Mouse (Mus musculus): ENCODE data around the gene Cfap299. TPM values are rescaled to one million over a fixed set of nuclear protein-coding genes. Genes with fewer than 3 reads are reported as not detected.
"Not testable (repeated sequence)": the region's sequence is repeated elsewhere in the genome, so short reads cannot be mapped to it uniquely, and the experiment has no call there.

Cfap299 gene
- polyA plus RNA-seq, 1 experiment from 2014 or later: 1.5 TPM

DNA sequence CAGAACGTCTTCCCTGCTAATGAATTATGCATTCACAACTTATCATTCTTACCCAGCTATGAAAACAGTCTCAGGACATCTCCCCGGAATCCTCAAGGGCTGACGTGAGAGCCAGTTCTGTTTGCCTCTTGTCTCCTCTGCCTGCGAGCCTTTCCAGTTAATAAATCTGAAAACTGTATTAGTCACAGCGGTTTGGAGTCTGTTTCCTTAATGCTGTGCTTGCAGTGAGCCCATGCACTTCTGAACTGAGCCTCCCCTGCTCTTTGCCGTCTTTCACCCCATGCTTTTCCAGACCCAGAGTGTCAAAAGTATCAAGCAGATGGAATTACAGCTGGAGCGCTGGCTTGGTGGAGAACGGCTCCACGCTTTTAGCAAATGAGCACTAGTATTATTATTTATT, 22.6 kb upstream of the Cfap299 start:
- Histone ChIP-seq H3K4me3 (ENCODE audit: low read depth, low read length) (no peak overlapping the region), H3K27me3 (replicated peaks; ENCODE audit: control insufficient read depth, insufficient read depth, low read length) (no peaks in the 10 kb centered on the region), H3K4me1 (ENCODE audit: control insufficient read depth, insufficient read depth, low read length) (no peaks in the 10 kb centered on the region), H3K36me3 (ENCODE audit: control insufficient read depth, insufficient read depth, low read length) (no peaks in the 10 kb centered on the region), H3K4me2 (ENCODE audit: low read length) (no peak overlapping the region), H3K27ac (ENCODE audit: low read depth, low read length) (0 out of 2 replicates have a peak overlapping the region, but pooled peaks have one; percentile 9), H3K9ac (ENCODE audit: low read length) (no peak overlapping the region), H3K9me3 (replicated peaks; ENCODE audit: control insufficient read depth, low read length) (no peaks in the 10 kb centered on the region)
- 58% methylated on average over 9 of the region's 9 CpGs for WGBS
- ATAC-seq: no peak
- peak; percentile 29 for DNase-seq (ENCODE audit: low spot score)

- no peak overlapping the region for H3K4me3 ChIP-seq (ENCODE audit: low read depth, low read length)
- H3K27ac ChIP-seq (ENCODE audit: low read depth, low read length): no peak overlapping the region
- 82% methylated on average over 2 of the region's 2 CpGs for WGBS
- no peaks in the 10 kb centered on the region for H3K27me3 ChIP-seq (replicated peaks; ENCODE audit: control insufficient read depth, insufficient read depth, low read length)
- no peak for ATAC-seq
- H3K4me1 ChIP-seq (ENCODE audit: control insufficient read depth, insufficient read depth, low read length): no peaks in the 10 kb centered on the region
- no peak for DNase-seq (ENCODE audit: low spot score)
- H3K4me2 ChIP-seq (ENCODE audit: low read length): no peak overlapping the region
- no peaks in the 10 kb centered on the region for H3K36me3 ChIP-seq (ENCODE audit: control insufficient read depth, insufficient read depth, low read length)
- H3K9ac ChIP-seq (ENCODE audit: low read length): no peak overlapping the region
- no peaks in the 10 kb centered on the region for H3K9me3 ChIP-seq (replicated peaks; ENCODE audit: control insufficient read depth, low read length)
Measured at GRCm38 (mm10) chr5:98326625-98327024, 2.5 kb upstream of the Cfap299 start.

GRCm38 (mm10) chr5:98343751-98344150, 14.6 kb downstream of the Cfap299 start:
- not testable (repeated sequence) for H3K4me2 ChIP-seq (ENCODE audit: low read length); H3K27ac ChIP-seq (ENCODE audit: low read depth, low read length); ATAC-seq; H3K9me3 ChIP-seq (replicated peaks; ENCODE audit: control insufficient read depth, low read length); H3K4me1 ChIP-seq (ENCODE audit: control insufficient read depth, insufficient read depth, low read length); H3K27me3 ChIP-seq (replicated peaks; ENCODE audit: control insufficient read depth, insufficient read depth, low read length); H3K4me3 ChIP-seq (ENCODE audit: low read depth, low read length); H3K9ac ChIP-seq (ENCODE audit: low read length); H3K36me3 ChIP-seq (ENCODE audit: control insufficient read depth, insufficient read depth, low read length); DNase-seq (ENCODE audit: low spot score)
- WGBS: 90% methylated on average over 16 of the region's 16 CpGs

DNA sequence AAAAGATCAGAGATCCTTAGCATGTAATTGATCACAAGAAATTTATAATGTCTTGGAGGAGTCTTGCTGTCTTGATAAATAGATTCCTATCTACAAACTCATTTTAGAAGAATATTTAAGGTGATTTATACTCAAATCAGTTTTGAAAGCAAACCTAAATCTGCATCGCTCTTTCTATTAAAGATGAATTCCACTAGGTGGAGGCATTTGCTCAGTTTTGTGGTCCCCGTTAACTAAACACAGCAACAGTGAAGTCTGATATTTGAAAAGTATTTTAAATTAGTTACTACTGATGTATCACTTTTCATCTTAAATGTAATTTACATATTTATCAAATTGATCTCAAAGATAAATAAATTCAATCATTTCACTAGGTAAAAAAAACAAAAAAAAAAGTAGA, 15.5 kb downstream of the Cfap299 start:
- H3K4me1 ChIP-seq (ENCODE audit: control insufficient read depth, insufficient read depth, low read length): no peaks in the 10 kb centered on the region
- H3K27ac ChIP-seq (ENCODE audit: low read depth, low read length): no peak overlapping the region
- H3K36me3 ChIP-seq (ENCODE audit: control insufficient read depth, insufficient read depth, low read length): no peaks in the 10 kb centered on the region
- 75% methylated on average over 2 of the region's 2 CpGs for WGBS
- H3K4me2 ChIP-seq (ENCODE audit: low read length): no peak overlapping the region
- H3K9me3 ChIP-seq (replicated peaks; ENCODE audit: control insufficient read depth, low read length): no peaks in the 10 kb centered on the region
- no peaks in the 10 kb centered on the region for H3K27me3 ChIP-seq (replicated peaks; ENCODE audit: control insufficient read depth, insufficient read depth, low read length)
- H3K4me3 ChIP-seq (ENCODE audit: low read depth, low read length): no peak overlapping the region
- H3K9ac ChIP-seq (ENCODE audit: low read length): no peak overlapping the region
- DNase-seq (ENCODE audit: low spot score) (peak; percentile 75), ATAC-seq (no peak)

- DNase-seq (ENCODE audit: low spot score) (no peak), ATAC-seq (no peak)
- H3K27me3 ChIP-seq (replicated peaks; ENCODE audit: control insufficient read depth, insufficient read depth, low read length): no peaks in the 10 kb centered on the region
Measured at GRCm38 (mm10) chr5:98346067-98346466, 17.0 kb downstream of the Cfap299 start.

DNA sequence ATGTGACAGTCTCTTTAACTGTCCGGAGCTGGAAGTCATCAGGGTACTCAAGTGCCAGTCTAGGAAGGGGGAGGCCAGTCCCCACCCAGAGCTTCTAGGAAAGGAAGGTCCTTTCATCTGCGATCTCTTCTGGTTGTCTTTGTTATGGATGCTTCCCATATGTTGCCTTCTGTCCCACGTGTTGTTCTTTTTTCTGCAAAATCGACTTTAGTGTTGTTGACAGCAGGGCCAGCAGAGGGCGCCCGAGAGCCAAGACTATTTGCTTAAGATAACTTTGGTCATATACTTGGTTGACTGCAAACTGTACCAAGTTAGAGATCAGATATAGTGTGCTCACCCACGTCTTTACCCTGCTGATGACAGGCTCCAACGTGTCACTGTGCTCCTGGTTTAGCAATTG, 19.5 kb downstream of the Cfap299 start:
- Histone ChIP-seq H3K4me1 (ENCODE audit: control insufficient read depth, insufficient read depth, low read length) (no peaks in the 10 kb centered on the region), H3K4me3 (ENCODE audit: low read depth, low read length) (no peak overlapping the region), H3K9ac (ENCODE audit: low read length) (no peak overlapping the region), H3K9me3 (replicated peaks; ENCODE audit: control insufficient read depth, low read length) (no peaks in the 10 kb centered on the region), H3K4me2 (ENCODE audit: low read length) (no peak overlapping the region), H3K27me3 (replicated peaks; ENCODE audit: control insufficient read depth, insufficient read depth, low read length) (no peaks in the 10 kb centered on the region), H3K36me3 (ENCODE audit: control insufficient read depth, insufficient read depth, low read length) (no peaks in the 10 kb centered on the region), H3K27ac (ENCODE audit: low read depth, low read length) (no peak overlapping the region)
- 12% methylated on average over 8 of the region's 8 CpGs for WGBS
- ATAC-seq (peak; percentile 72; the same call in 1 of the 2 replicates), DNase-seq (ENCODE audit: low spot score) (peak; percentile 90)

More at GRCm38 (mm10) chr5:98346067-98346466, 17.0 kb downstream of the Cfap299 start:
- Histone ChIP-seq H3K36me3 (ENCODE audit: control insufficient read depth, insufficient read depth, low read length) (no peaks in the 10 kb centered on the region), H3K9me3 (replicated peaks; ENCODE audit: control insufficient read depth, low read length) (no peaks in the 10 kb centered on the region), H3K4me3 (ENCODE audit: low read depth, low read length) (no peak overlapping the region), H3K4me2 (ENCODE audit: low read length) (no peak overlapping the region), H3K27ac (ENCODE audit: low read depth, low read length) (no peak overlapping the region), H3K4me1 (ENCODE audit: control insufficient read depth, insufficient read depth, low read length) (no peaks in the 10 kb centered on the region), H3K9ac (ENCODE audit: low read length) (no peak overlapping the region)
- WGBS: 72% methylated on average over 7 of the region's 7 CpGs

DNA sequence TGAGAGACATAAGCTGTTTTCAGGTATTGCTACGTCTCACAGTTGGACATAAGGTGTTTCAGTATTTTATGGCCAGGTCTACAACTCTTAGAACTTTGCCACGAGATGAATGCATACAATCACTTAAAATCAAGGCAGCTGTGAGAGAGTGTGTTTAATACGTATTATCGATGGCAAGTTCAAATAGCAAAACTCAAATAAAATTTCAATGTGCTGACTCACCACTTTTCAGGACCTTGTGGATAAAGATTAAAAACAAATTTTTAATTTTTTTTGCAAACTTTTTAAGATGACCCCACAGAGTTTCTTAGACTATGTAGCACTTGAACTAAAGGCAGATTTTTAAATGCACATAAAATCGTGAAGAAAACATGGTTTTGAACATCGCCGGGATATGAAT, 30.8 kb downstream of the Cfap299 start:
- WGBS: 92% methylated on average over 7 of the region's 7 CpGs
- DNase-seq (ENCODE audit: low spot score): no peak
- H3K9ac ChIP-seq (ENCODE audit: low read length): no peak overlapping the region

GRCm38 (mm10) chr5:98360792-98361419, 31.8 kb downstream of the Cfap299 start:
- H3K27ac ChIP-seq (ENCODE audit: low read depth, low read length): no peak overlapping the region
- H3K4me3 ChIP-seq (ENCODE audit: low read depth, low read length): no peak overlapping the region
- no peak overlapping the region for H3K9ac ChIP-seq (ENCODE audit: low read length)
- no peaks in the 10 kb centered on the region for H3K4me1 ChIP-seq (ENCODE audit: control insufficient read depth, insufficient read depth, low read length)
- no peaks in the 10 kb centered on the region for H3K9me3 ChIP-seq (replicated peaks; ENCODE audit: control insufficient read depth, low read length)
- H3K27me3 ChIP-seq (replicated peaks; ENCODE audit: control insufficient read depth, insufficient read depth, low read length): no peaks in the 10 kb centered on the region
- ATAC-seq (no peak), DNase-seq (ENCODE audit: low spot score) (no peak)
- H3K4me2 ChIP-seq (ENCODE audit: low read length): no peak overlapping the region
- no peaks in the 10 kb centered on the region for H3K36me3 ChIP-seq (ENCODE audit: control insufficient read depth, insufficient read depth, low read length)
- WGBS: 87% methylated on average over 5 of the region's 5 CpGs

More for the DNA sequence above, 30.8 kb downstream of the Cfap299 start:
- no peak overlapping the region for H3K27ac ChIP-seq (ENCODE audit: low read depth, low read length)
- H3K4me1 ChIP-seq (ENCODE audit: control insufficient read depth, insufficient read depth, low read length): no peaks in the 10 kb centered on the region
- no peak overlapping the region for H3K4me2 ChIP-seq (ENCODE audit: low read length)
- H3K9me3 ChIP-seq (replicated peaks; ENCODE audit: control insufficient read depth, low read length): no peaks in the 10 kb centered on the region
- no peak overlapping the region for H3K4me3 ChIP-seq (ENCODE audit: low read depth, low read length)
- H3K36me3 ChIP-seq (ENCODE audit: control insufficient read depth, insufficient read depth, low read length): no peaks in the 10 kb centered on the region
- no peak for ATAC-seq
- H3K27me3 ChIP-seq (replicated peaks; ENCODE audit: control insufficient read depth, insufficient read depth, low read length): no peaks in the 10 kb centered on the region

DNA sequence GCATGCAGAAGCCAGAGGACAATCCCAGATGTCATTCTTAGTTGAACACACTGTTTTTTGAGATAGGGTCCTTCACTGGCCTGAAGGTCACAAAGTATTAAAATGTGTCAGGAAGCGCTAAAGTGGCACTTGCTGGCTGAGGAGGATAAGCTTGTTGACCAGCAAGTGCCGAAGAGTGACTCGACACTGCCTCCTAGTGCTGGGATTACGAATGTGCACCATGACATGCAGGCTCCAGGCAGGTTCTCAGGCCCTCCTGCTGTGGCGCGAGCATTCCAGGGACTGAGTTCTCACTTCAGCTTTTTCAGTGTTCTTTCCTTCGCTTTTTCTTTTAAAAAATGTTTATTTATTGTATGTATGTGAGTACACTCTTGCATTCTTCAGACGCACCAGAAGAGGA, 34.3 kb downstream of the Cfap299 start:
- WGBS: 47% methylated on average over 8 of the region's 8 CpGs
- no peak overlapping the region for H3K27ac ChIP-seq (ENCODE audit: low read depth, low read length)
- no peaks in the 10 kb centered on the region for H3K9me3 ChIP-seq (replicated peaks; ENCODE audit: control insufficient read depth, low read length)
- H3K4me3 ChIP-seq (ENCODE audit: low read depth, low read length): no peak overlapping the region
- no peak overlapping the region for H3K9ac ChIP-seq (ENCODE audit: low read length)
- DNase-seq (ENCODE audit: low spot score) (no peak), ATAC-seq (no peak)
- H3K27me3 ChIP-seq (replicated peaks; ENCODE audit: control insufficient read depth, insufficient read depth, low read length): no peaks in the 10 kb centered on the region
- H3K36me3 ChIP-seq (ENCODE audit: control insufficient read depth, insufficient read depth, low read length): no peaks in the 10 kb centered on the region
- no peaks in the 10 kb centered on the region for H3K4me1 ChIP-seq (ENCODE audit: control insufficient read depth, insufficient read depth, low read length)
- H3K4me2 ChIP-seq (ENCODE audit: low read length): no peak overlapping the region
